Mouse (Mus musculus): ENCODE data around the gene Sult2a8. TPM values are rescaled to one million over a fixed set of nuclear protein-coding genes. Genes with fewer than 3 reads are reported as not detected.

Gene Sult2a8
- not detected for polyA plus RNA-seq (2014; fragmentation: Illumina TruSeq; extraction: RNeasy Lipid Tissue Mini Kit (QIAGEN cat#74804); ENCODE audit: insufficient read depth, low read depth, low replicate concordance)

DNA sequence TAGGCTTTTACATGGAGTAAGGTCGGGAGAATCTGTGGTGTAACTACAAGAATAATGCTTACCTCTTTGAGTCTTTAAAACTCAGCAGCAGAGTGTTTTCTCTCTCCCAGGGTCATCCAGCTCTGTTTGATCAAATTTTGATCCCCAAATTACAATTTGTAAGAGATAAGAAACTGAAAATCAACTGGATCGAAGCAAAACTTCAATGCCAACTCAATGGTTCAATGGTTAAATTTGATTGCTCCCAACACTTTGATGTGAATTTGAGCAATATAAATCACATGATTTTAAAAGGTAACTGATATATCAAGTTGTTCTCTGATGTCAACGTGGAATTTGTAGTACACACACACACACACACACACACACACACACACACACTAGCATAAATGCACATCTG lies at the start of gene Sult2a8:
TSS of gene Sult2a8 (minus strand) at position 236 of the 400 bp plus-strand sequence.

GRCm38 (mm10) chr7:14494130-14494529 lies 47.6 kb upstream of the Sult2a8 start, which contains the start of gene Sult2a7:
Gene Sult2a7 (minus strand): TSS chr7:14494230.

Other genes with a start within 250 kb of the Sult2a8 start
- gene Sult2a6, start 191.9 kb downstream of the Sult2a8 start, polyA plus RNA-seq (2014; fragmentation: Illumina TruSeq; extraction: RNeasy Lipid Tissue Mini Kit (QIAGEN cat#74804); ENCODE audit: insufficient read depth, low read depth, low replicate concordance), result not detected
- gene Obox8, start 113.2 kb downstream of the Sult2a8 start, polyA plus RNA-seq (2014; fragmentation: Illumina TruSeq; extraction: RNeasy Lipid Tissue Mini Kit (QIAGEN cat#74804); ENCODE audit: insufficient read depth, low read depth, low replicate concordance), result not detected
- gene Sult2a7, start 47.5 kb upstream of the Sult2a8 start, polyA plus RNA-seq (2014; fragmentation: Illumina TruSeq; extraction: RNeasy Lipid Tissue Mini Kit (QIAGEN cat#74804); ENCODE audit: insufficient read depth, low read depth, low replicate concordance), result not detected
- gene Vmn1r90, start 116.7 kb upstream of the Sult2a8 start, polyA plus RNA-seq (2014; fragmentation: Illumina TruSeq; extraction: RNeasy Lipid Tissue Mini Kit (QIAGEN cat#74804); ENCODE audit: insufficient read depth, low read depth, low replicate concordance), result not detected
- not detected for gene Obox7, start 212.7 kb upstream of the Sult2a8 start, polyA plus RNA-seq (2014; fragmentation: Illumina TruSeq; extraction: RNeasy Lipid Tissue Mini Kit (QIAGEN cat#74804); ENCODE audit: insufficient read depth, low read depth, low replicate concordance)

Measured in lung, adult 10 weeks (tissue).